Mouse (Mus musculus) liver, embryonic 14.5 days (tissue): ENCODE measurements around the gene Cpd.
A peak's percentile ranks its signal among the peaks of the same experiment; 100 is the strongest.

ENCODE experiments used
- CTCF ChIP-seq: IDR thresholded peaks from 2 replicates; pipeline ENCODE4 v1.5.1; 2016; ENCODE audit warnings: antibody characterized with exemption, low read depth, control low read depth
- EP300 ChIP-seq: IDR thresholded peaks from 2 replicates; pipeline ENCODE4 v1.6.1; 2016; ENCODE audit warnings: antibody characterized with exemption, low read depth

- TF ChIP-seq CTCF, result peak; percentile 77
- TF ChIP-seq EP300, result no peak
These were observed 57.6 kb downstream of the Cpd start for GRCm38 (mm10) chr11:76789252-76789651.
